In the genomic region with DNA sequence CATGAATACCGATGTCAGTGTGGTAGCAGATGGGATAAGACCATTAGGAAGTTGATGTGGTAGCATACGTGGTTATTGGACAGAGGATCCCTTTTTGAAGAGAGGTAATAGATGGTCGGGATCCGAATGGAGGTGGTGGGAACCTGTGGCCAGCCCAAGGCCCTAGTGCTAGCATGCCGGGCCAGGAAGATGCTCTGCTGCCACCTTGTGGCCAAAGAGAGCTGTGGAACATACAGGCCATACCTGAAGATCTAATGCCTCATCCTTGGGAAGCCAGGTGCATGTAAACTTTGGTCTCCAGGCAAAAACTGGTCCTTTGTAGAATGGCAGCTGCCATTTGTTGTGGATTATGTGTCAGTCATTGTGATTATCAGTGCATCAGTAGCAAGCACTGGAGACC, we compare ENCODE assay signal across 8 mouse cellular contexts. TPM values are rescaled to one million over a fixed set of nuclear protein-coding genes. Genes with fewer than 3 reads are reported as not detected.
DNase-seq lines count a peak whose midpoint lies in the region; ATAC-seq and TF ChIP-seq lines count a peak whose summit lies in the region.

No protein-coding gene starts in this region.

- no peak overlapping the region for H3K27ac ChIP-seq in kidney, adult 2 months (ENCODE audit: insufficient read depth, low read depth, low read length)
- H3K27ac ChIP-seq in neural tube, embryonic 15.5 days (replicated peaks), result no peak overlapping the region

- POLR2A ChIA-PET in Patski (lab: Charles Lee), result interaction anchor here (0.9 to 1.1 kb wide), 2 partner anchors 17 to 46 kb away, joined by 3 read pairs; no protein-coding TSS in a partner anchor

- peak; percentile 74 for DNase-seq in 416B (ENCODE audit: low read depth)
- no peak for DNase-seq in Patski (ENCODE audit: low read depth, low spot score)
- peak; percentile 91 to 92 for DNase-seq in cerebellum, postnatal 14 days
- peak; percentile 48 to 63 for DNase-seq in gastrocnemius, adult 8-10 months (ENCODE audit: low spot score in 2 of 2)
- DNase-seq in kidney, adult 2 months, result peak; percentile 84
- peak; percentile 75 to 83 for DNase-seq in lung, adult 18-20 months
- DNase-seq in thymus, postnatal 0 days (ENCODE audit: low spot score), result peak; percentile 81

- H3K9me3 ChIP-seq in neural tube, embryonic 15.5 days (replicated peaks), result no peaks in the 10 kb centered on the region

- H3K4me2 ChIP-seq in neural tube, embryonic 15.5 days, result no peak overlapping the region

- H3K4me1 ChIP-seq in kidney, adult 2 months (ENCODE audit: control insufficient read depth, insufficient read depth, low read length), result peaks cover 5% of the 10 kb centered on the region
- peaks cover 54% of the 10 kb centered on the region for H3K4me1 ChIP-seq in neural tube, embryonic 15.5 days

- CTCF ChIA-PET in Patski (lab: Charles Lee), result interaction anchor here (0.9 to 13.4 kb wide), 7 partner anchors 12 to 77 kb away, joined by 3 to 106 read pairs (median 3); a partner anchor contains a TSS

- no peak for TF ChIP-seq POLR2A in kidney, adult 2 months (IDR thresholded peaks at IDR 0.05; ENCODE audit: low read depth, low read length)

- no peak overlapping the region for H3K9ac ChIP-seq in neural tube, embryonic 15.5 days (replicated peaks)

- H3K36me3 ChIP-seq in kidney, adult 2 months (ENCODE audit: control insufficient read depth, insufficient read depth, low read length), result no peaks in the 10 kb centered on the region
- H3K36me3 ChIP-seq in neural tube, embryonic 15.5 days, result no peaks in the 10 kb centered on the region

- TF ChIP-seq CTCF in Patski (IDR thresholded peaks at IDR 0.05), result no peak
- peak; percentile 96 for TF ChIP-seq CTCF in kidney, adult 2 months (conservative IDR thresholded peaks at IDR 0.05; ENCODE audit: insufficient read depth, insufficient read length, low read depth, low read length)

- in situ Hi-C loops in Patski (cut with MboI; ENCODE audit: low pct_unique_long_range_greater_than_20kb), result loop anchor here (5.0 kb wide), 1 partner anchor 73 kb away; no protein-coding TSS in a partner anchor

- H3K27me3 ChIP-seq in Patski, result no peaks in the 10 kb centered on the region
- no peaks in the 10 kb centered on the region for H3K27me3 ChIP-seq in kidney, adult 2 months (replicated peaks; ENCODE audit: control insufficient read depth, insufficient read depth, low read length)
- H3K27me3 ChIP-seq in neural tube, embryonic 15.5 days (replicated peaks), result 0 out of 2 replicates have a peak, but pooled peaks cover 9% of the 10 kb centered on the region

- peak; percentile 63 for ATAC-seq in Patski
- peak; percentile 51; the same call in 1 of the 2 replicates for ATAC-seq in neural tube, embryonic 15.5 days (ENCODE audit: low FRiP score)

- whole genome bisulfite sequencing in kidney, adult 2 months, result 13% methylated on average over 5 of the region's 5 CpGs
- 12% methylated on average over 5 of the region's 5 CpGs for WGBS in neural tube, embryonic 15.5 days

- H3K4me3 ChIP-seq in kidney, adult 2 months (ENCODE audit: insufficient read depth, low read depth, low read length), result no peak overlapping the region
- H3K4me3 ChIP-seq in neural tube, embryonic 15.5 days (replicated peaks), result no peak overlapping the region

RNA-seq across cellular contexts. Expression of a gene that starts 18.6 kb away (rescaled TPM):
- polyA plus RNA-seq in Patski (2021), result 116 TPM
- total RNA-seq in gastrocnemius, adult 8-10 months (2022), result 10 to 100 TPM; 79.7 to 89.0 (median 83.6) TPM
- 59.4 and 62.3 TPM in 2 replicates for polyA plus RNA-seq in kidney, adult 2 months (2012; rRNA removed)
- polyA plus RNA-seq in neural tube, embryonic 15.5 days (2015; fragmentation: Nextera tagmentation; extraction: Ambion mirVana), result 60.2 and 101 TPM in 2 replicates
- polyA plus RNA-seq in thymus, postnatal 0 days (2015; fragmentation: Nextera tagmentation; extraction: Ambion mirVana), result 24.5 and 26.9 TPM in 2 replicates

RNA-seq across cellular contexts. Expression of a gene that starts 22.9 kb away (rescaled TPM):
- 26.4 TPM for polyA plus RNA-seq in Patski (2021)
- 10 to 100 TPM; 18.4 to 19.9 (median 19.3) TPM for total RNA-seq in gastrocnemius, adult 8-10 months (2022)
- polyA plus RNA-seq in kidney, adult 2 months (2012; rRNA removed), result 60.0 and 68.9 TPM in 2 replicates
- polyA plus RNA-seq in neural tube, embryonic 15.5 days (2015; fragmentation: Nextera tagmentation; extraction: Ambion mirVana), result 54.8 and 62.8 TPM in 2 replicates
- 33.7 and 35.4 TPM in 2 replicates for polyA plus RNA-seq in thymus, postnatal 0 days (2015; fragmentation: Nextera tagmentation; extraction: Ambion mirVana)

RNA-seq across cellular contexts. Expression of a gene that starts 25.5 kb away (rescaled TPM):
- polyA plus RNA-seq in Patski (2021), result 190 TPM
- total RNA-seq in gastrocnemius, adult 8-10 months (2022), result 100 to 1,000 TPM; 188 to 243 (median 221) TPM
- 291 and 403 TPM in 2 replicates for polyA plus RNA-seq in kidney, adult 2 months (2012; rRNA removed)
- polyA plus RNA-seq in neural tube, embryonic 15.5 days (2015; fragmentation: Nextera tagmentation; extraction: Ambion mirVana), result 111 TPM in 2 replicates
- 86.0 and 88.5 TPM in 2 replicates for polyA plus RNA-seq in thymus, postnatal 0 days (2015; fragmentation: Nextera tagmentation; extraction: Ambion mirVana)

RNA-seq across cellular contexts. Expression of a gene that starts 47.0 kb away (rescaled TPM):
- 221 TPM for polyA plus RNA-seq in Patski (2021)
- 10 to 100 TPM; 10.7 to 14.5 (median 12.6) TPM for total RNA-seq in gastrocnemius, adult 8-10 months (2022)
- polyA plus RNA-seq in kidney, adult 2 months (2012; rRNA removed), result 56.8 and 66.9 TPM in 2 replicates
- 15.3 and 19.1 TPM in 2 replicates for polyA plus RNA-seq in neural tube, embryonic 15.5 days (2015; fragmentation: Nextera tagmentation; extraction: Ambion mirVana)
- polyA plus RNA-seq in thymus, postnatal 0 days (2015; fragmentation: Nextera tagmentation; extraction: Ambion mirVana), result 23.2 and 26.6 TPM in 2 replicates

RNA-seq across cellular contexts. Expression of a gene that starts 47.3 kb away (rescaled TPM):
- polyA plus RNA-seq in Patski (2021), result 182 TPM
- total RNA-seq in gastrocnemius, adult 8-10 months (2022), result 10 to 100 TPM in 3 of 4 experiments, 1 to 10 TPM in 1; 9.3 to 12.6 (median 10.7) TPM
- polyA plus RNA-seq in kidney, adult 2 months (2012; rRNA removed), result 78.0 and 83.2 TPM in 2 replicates
- polyA plus RNA-seq in neural tube, embryonic 15.5 days (2015; fragmentation: Nextera tagmentation; extraction: Ambion mirVana), result 113 and 133 TPM in 2 replicates
- 31.4 and 35.1 TPM in 2 replicates for polyA plus RNA-seq in thymus, postnatal 0 days (2015; fragmentation: Nextera tagmentation; extraction: Ambion mirVana)
